Mouse (Mus musculus): ENCODE measurements around the gene Diras2. TPM values are rescaled to one million over a fixed set of nuclear protein-coding genes. Genes with fewer than 3 reads are reported as not detected.

Diras2 gene
- polyA plus RNA-seq, 1 experiment from 2014 or later = 0.69 TPM

DNA sequence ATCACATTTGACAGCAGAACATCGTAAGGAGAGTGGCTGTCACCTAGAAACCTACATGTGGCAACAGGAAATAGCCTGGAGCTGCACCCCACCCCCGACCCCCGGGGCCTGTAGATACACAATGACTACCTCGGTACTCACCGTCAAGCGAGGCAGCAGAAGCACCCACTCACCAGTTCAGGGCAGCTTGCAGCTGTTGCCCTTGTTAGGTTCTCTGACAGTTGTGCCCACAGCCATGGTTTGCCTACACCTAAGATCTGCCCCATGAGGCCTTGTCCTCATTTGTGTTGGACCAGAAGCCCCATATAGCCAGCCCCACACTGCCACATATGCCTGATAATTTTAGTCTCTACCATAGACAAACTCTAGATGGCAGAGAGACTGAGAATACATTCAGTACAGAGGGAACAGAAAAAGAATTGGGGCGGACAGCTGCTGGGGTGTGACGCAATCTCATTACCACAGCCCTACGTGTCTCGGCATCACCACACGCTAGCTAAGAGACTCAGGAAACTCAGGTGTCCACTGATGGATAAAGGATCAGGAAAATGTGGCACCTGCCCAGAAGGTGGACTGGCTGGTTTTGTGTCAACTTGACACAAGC, 54.0 kb downstream of the Diras2 start:
- WGBS = 86% methylated on average over 11 of the region's 11 CpGs
- no peak overlapping the region for H3K4me2 ChIP-seq (replicated peaks)

DNA sequence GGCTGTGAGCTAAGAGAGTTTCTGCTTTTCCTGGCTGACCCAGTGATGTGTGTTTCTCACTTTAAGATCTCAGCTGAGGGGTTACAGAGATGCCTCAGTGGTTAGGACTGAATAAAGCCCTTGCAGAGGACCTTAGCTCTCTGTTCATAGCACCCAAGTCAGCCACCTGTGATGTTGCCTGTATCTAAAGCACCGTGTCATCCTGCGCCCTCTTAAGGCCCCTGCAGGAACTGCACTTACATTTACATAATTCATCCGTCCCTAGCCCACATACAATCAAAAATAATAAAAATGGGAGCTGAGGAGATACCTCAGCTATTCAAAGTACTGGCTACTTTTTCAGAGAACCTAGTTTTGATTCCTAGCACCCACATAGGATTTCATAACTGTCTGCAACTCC, 54.9 kb downstream of the Diras2 start:
- no peaks in the 10 kb centered on the region for H3K4me1 ChIP-seq
- ATAC-seq (ENCODE audit: insufficient number of reproducible peaks, insufficient read depth, low FRiP score, low TSS enrichment) = no peak
- H3K36me3 ChIP-seq = no peaks in the 10 kb centered on the region
- no peak overlapping the region for H3K4me2 ChIP-seq (replicated peaks)
- no peak overlapping the region for H3K27ac ChIP-seq
- no peaks in the 10 kb centered on the region for H3K27me3 ChIP-seq
- H3K4me3 ChIP-seq = no peak overlapping the region
- H3K9ac ChIP-seq = no peak overlapping the region
- 62% methylated on average over 3 of the region's 3 CpGs for WGBS
- H3K9me3 ChIP-seq = no peaks in the 10 kb centered on the region

More for the DNA sequence above, 54.0 kb downstream of the Diras2 start:
- Histone ChIP-seq H3K9ac (no peak overlapping the region), H3K27me3 (no peaks in the 10 kb centered on the region), H3K4me1 (no peaks in the 10 kb centered on the region), H3K4me3 (no peak overlapping the region), H3K36me3 (no peaks in the 10 kb centered on the region), H3K9me3 (no peaks in the 10 kb centered on the region), H3K27ac (no peak overlapping the region)
- no peak for ATAC-seq (ENCODE audit: insufficient number of reproducible peaks, insufficient read depth, low FRiP score, low TSS enrichment)

DNA sequence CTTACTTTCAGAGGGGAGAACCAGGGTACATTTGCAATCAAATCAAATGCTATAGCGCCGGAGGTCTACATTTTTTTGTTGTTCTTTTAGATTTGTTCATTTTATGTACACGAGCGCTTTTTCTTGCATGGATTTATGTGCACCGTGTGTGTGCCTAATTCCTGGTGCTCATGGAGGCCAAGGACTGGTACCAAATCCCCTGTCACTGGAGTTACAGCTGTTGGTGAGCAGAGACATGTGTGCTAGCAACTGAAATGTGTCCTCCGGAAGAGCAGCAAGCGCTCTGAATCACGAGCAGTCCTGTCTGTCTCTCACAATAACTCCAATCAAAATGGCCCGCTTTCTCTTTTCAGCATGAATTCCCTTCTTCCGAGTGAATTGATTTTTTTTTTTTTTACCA, 55.8 kb downstream of the Diras2 start:
- no peaks in the 10 kb centered on the region for H3K9me3 ChIP-seq
- H3K9ac ChIP-seq = no peak overlapping the region
- WGBS = 89% methylated on average over 10 of the region's 10 CpGs

DNA sequence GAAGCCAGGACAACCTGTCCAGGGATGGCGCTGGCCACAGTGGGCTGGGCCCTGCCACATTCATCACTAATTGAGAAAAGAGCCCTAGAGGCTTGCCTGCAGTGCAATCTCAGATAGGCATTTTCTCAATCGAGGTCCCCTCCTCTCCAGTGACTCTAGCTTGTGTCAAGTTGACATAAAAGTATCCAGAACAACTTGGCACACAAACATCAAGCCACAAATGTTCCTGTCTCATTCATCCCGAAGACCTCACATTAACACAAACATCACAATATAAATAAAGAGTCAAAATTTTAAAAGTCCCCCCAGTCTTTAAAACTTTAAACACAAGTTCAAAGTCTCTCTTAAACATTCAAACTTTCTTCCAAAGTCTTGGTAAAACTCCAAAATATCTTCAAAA, 56.3 kb downstream of the Diras2 start:
- WGBS = 78% methylated on average over 3 of the region's 3 CpGs
- H3K27ac ChIP-seq = no peak overlapping the region
- H3K9me3 ChIP-seq = no peaks in the 10 kb centered on the region
- H3K27me3 ChIP-seq = no peaks in the 10 kb centered on the region
- ATAC-seq (ENCODE audit: insufficient number of reproducible peaks, insufficient read depth, low FRiP score, low TSS enrichment) = no peak
- no peaks in the 10 kb centered on the region for H3K36me3 ChIP-seq
- no peak overlapping the region for H3K4me2 ChIP-seq (replicated peaks)
- no peak overlapping the region for H3K4me3 ChIP-seq
- H3K4me1 ChIP-seq = no peaks in the 10 kb centered on the region
- H3K9ac ChIP-seq = no peak overlapping the region

More for the DNA sequence above, 55.8 kb downstream of the Diras2 start:
- Histone ChIP-seq H3K4me2 (replicated peaks) (no peak overlapping the region), H3K4me1 (no peaks in the 10 kb centered on the region), H3K36me3 (no peaks in the 10 kb centered on the region), H3K27me3 (no peaks in the 10 kb centered on the region), H3K27ac (no peak overlapping the region), H3K4me3 (no peak overlapping the region)
- no peak for ATAC-seq (ENCODE audit: insufficient number of reproducible peaks, insufficient read depth, low FRiP score, low TSS enrichment)

DNA sequence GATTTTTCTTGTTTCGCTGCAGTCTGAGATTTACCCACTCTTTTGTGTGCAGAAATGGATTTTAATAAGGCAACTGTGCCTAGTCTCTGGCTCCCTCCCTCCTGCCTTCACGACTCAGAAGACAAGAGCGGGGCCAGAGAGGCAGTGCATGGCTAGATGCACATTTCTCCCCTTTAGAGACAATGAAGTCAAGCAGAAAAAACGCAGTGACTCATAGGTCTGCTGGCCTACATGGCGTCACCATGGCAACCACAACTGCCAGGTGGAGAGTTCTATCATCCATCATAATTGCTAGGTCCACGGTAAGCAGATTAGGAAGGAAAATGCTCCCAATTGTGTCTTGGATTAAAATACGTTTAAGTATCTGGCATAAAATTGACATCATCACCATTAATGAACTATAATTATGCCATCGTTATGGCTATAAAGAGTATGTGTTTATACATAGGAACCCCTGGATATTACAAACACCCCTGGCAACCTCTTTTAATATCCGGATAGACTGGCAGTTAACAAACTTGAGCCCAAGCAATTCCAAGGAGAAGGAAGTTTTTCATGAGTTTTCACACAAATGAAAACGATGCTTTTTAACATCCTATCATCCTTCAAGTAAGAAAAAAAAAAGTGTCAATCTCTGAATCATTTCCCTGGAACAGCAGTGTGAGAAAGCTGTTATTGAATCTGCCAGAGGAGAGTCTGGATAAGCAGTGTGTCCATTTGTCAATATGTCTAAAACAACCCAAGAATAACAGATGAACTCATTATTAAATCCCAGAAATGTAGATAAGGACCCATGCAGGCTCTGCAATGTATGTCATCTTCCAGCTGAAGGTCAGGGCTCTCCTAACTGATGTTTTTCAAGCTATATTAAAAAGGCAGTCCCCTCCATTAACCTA, 61.0 kb downstream of the Diras2 start:
- no peaks in the 10 kb centered on the region for H3K27me3 ChIP-seq
- no peak for ATAC-seq (ENCODE audit: insufficient number of reproducible peaks, insufficient read depth, low FRiP score, low TSS enrichment)
- H3K9ac ChIP-seq = no peak overlapping the region
- H3K36me3 ChIP-seq = no peaks in the 10 kb centered on the region
- no peaks in the 10 kb centered on the region for H3K4me1 ChIP-seq
- H3K4me3 ChIP-seq = no peak overlapping the region
- H3K4me2 ChIP-seq (replicated peaks) = no peak overlapping the region
- no peak overlapping the region for H3K27ac ChIP-seq
- 53% methylated on average over 10 of the region's 10 CpGs for WGBS
- H3K9me3 ChIP-seq = no peaks in the 10 kb centered on the region

DNA sequence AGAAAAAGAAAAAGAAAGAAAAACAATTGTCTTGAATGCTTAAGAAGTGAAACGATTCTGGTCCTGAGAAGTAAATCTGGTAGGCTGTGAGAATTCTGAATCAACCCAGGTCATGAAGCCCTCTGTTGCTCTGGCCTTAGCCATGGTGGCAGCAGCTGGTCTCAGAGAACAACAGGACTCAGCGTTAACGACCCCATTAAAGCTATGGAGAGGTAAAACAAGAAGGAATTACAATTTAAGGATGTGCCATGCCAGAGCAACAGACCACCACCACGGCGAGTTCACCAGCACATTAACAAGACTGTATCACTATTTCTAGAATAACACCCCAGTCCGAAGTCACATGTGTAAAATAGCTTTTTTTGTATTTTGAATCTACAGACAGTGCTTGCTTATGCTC, 65.9 kb downstream of the Diras2 start:
- no peak overlapping the region for H3K4me3 ChIP-seq
- H3K36me3 ChIP-seq = no peaks in the 10 kb centered on the region
- no peak for ATAC-seq (ENCODE audit: insufficient number of reproducible peaks, insufficient read depth, low FRiP score, low TSS enrichment)
- no peaks in the 10 kb centered on the region for H3K9me3 ChIP-seq
- H3K27me3 ChIP-seq = no peaks in the 10 kb centered on the region
- WGBS = 75% methylated on average over 6 of the region's 6 CpGs
- H3K4me1 ChIP-seq = no peaks in the 10 kb centered on the region
- H3K4me2 ChIP-seq (replicated peaks) = no peak overlapping the region
- H3K27ac ChIP-seq = no peak overlapping the region
- no peak overlapping the region for H3K9ac ChIP-seq

DNA sequence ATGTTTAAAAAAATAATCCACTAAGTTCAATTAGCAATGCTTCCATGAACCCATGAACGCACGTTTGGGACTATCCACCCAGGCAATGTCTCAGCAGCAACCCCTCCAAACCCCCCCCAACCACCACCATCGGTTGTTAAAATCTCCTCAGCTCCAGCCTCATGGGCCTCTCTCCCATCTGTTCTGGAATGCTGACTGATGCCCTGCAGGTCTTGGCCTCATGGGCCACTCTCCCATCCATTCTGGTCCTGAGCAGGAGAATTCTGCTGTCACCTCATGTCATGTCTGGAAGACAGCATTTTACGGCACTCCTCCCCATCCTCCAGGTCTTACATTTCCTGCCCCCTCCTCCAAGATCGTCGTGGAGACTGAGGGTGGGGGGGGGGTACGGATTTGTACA, 71.1 kb downstream of the Diras2 start:
- H3K4me2 ChIP-seq (replicated peaks) = no peak overlapping the region
- ATAC-seq (ENCODE audit: insufficient number of reproducible peaks, insufficient read depth, low FRiP score, low TSS enrichment) = no peak
- no peaks in the 10 kb centered on the region; the same call in 1 of the 2 replicates for H3K4me1 ChIP-seq
- no peak overlapping the region for H3K27ac ChIP-seq
- H3K9me3 ChIP-seq = no peaks in the 10 kb centered on the region
- 70% methylated on average over 7 of the region's 7 CpGs for WGBS
- no peak overlapping the region for H3K9ac ChIP-seq
- no peak overlapping the region for H3K4me3 ChIP-seq
- H3K36me3 ChIP-seq = no peaks in the 10 kb centered on the region
- no peaks in the 10 kb centered on the region for H3K27me3 ChIP-seq

DNA sequence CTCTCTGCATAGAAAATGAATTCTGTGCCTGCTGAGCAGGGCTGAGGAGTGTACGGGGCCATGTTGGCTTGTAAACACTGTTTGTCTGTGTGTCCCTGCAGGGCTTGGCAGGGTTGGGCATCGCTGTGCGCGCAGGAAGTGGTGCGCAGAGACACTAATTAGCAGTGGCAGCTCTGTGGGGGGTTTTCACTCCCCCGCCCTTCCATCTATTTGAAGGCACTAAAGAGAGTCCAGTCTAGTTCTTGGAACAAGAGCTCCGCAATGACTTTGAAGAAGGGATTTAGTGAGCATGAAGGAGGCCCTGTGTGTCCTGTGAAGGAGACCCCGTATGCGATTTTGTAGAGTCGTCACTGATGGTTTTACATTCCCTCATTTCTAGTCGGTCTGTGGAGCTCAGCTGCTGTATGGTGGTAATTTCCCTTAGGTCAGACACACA, 73.2 kb downstream of the Diras2 start:
- no peak overlapping the region for H3K9ac ChIP-seq
- no peak overlapping the region for H3K4me3 ChIP-seq
- WGBS = 58% methylated on average over 11 of the region's 11 CpGs
- no peaks in the 10 kb centered on the region for H3K36me3 ChIP-seq
- H3K4me1 ChIP-seq = no peaks in the 10 kb centered on the region; the same call in 1 of the 2 replicates
- H3K9me3 ChIP-seq = no peaks in the 10 kb centered on the region
- H3K27me3 ChIP-seq = no peaks in the 10 kb centered on the region
- ATAC-seq (ENCODE audit: insufficient number of reproducible peaks, insufficient read depth, low FRiP score, low TSS enrichment) = no peak
- peak overlapping the region; percentile 42 for H3K4me2 ChIP-seq (replicated peaks)
- H3K27ac ChIP-seq = 0 out of 2 replicates have a peak overlapping the region, but pooled peaks have one; percentile 23

DNA sequence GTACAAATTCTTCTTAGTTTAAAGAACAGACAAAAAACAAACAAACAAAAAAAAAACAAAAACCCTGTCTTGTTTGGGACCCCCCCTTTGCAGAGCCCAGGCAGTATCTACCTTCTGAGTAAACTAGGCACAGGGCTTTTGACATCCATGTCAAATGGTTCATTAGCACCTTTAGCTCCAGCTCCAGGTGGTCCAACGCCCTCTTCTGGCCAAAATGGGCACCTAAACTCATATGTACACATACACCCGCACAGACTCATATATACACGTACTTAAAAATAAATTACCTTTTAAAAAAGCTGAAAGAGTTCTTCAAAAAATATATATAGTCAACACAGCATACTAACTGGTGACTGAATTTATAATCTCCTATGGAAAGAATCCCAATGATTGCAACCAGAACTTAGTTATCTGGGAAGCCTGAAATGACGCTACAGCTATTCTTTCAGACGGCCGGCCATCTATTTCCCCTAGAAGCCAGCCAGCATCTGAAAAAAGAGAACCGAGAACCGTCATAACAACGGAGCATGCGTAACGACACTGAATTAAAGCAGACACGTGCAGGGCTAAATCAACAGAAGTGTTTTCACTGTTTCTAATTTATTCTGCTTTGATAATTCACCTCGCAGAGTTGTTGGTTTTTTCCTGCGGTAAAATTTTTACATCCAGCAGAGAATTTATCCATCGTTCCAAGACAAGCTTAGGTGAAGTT, 73.7 kb downstream of the Diras2 start:
- no peak for ATAC-seq (ENCODE audit: insufficient number of reproducible peaks, insufficient read depth, low FRiP score, low TSS enrichment)
- Histone ChIP-seq H3K36me3 (no peaks in the 10 kb centered on the region), H3K27ac (0 out of 2 replicates have a peak overlapping the region, but pooled peaks have one; percentile 23), H3K9ac (no peak overlapping the region), H3K4me2 (replicated peaks) (peak overlapping the region; percentile 42), H3K4me1 (peaks cover 2% of the 10 kb centered on the region; the same call in 1 of the 2 replicates), H3K4me3 (no peak overlapping the region), H3K27me3 (no peaks in the 10 kb centered on the region), H3K9me3 (no peaks in the 10 kb centered on the region)
- 60% methylated on average over 15 of the region's 15 CpGs for WGBS

DNA sequence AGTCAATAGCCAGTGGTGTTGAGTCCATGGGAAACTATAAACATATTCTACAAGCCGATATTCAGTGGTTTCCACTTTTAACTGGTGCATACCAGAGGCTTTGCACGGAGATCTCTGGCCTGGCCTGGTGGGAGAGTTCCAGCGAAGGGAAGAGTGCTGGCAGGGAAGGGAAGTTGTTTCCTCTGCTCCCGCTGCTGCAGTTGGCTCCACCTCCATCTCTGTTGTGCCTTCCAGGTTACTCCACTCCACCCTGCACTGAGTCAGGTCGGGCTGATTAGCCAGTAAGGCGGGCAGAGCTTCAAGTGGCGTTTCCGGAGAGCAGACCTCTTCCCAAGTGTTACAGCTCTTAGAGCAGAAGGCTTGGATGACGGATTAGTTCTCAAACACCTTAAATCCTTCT, 75.8 kb downstream of the Diras2 start:
- H3K9me3 ChIP-seq = no peaks in the 10 kb centered on the region
- WGBS = 36% methylated on average over 9 of the region's 9 CpGs
- no peak overlapping the region for H3K4me3 ChIP-seq
- no peak overlapping the region for H3K9ac ChIP-seq
- no peak overlapping the region for H3K27ac ChIP-seq
- H3K36me3 ChIP-seq = no peaks in the 10 kb centered on the region
- ATAC-seq (ENCODE audit: insufficient number of reproducible peaks, insufficient read depth, low FRiP score, low TSS enrichment) = no peak
- peaks cover 4% of the 10 kb centered on the region; the same call in 1 of the 2 replicates for H3K4me1 ChIP-seq
- no peak overlapping the region for H3K4me2 ChIP-seq (replicated peaks)
- H3K27me3 ChIP-seq = no peaks in the 10 kb centered on the region

DNA sequence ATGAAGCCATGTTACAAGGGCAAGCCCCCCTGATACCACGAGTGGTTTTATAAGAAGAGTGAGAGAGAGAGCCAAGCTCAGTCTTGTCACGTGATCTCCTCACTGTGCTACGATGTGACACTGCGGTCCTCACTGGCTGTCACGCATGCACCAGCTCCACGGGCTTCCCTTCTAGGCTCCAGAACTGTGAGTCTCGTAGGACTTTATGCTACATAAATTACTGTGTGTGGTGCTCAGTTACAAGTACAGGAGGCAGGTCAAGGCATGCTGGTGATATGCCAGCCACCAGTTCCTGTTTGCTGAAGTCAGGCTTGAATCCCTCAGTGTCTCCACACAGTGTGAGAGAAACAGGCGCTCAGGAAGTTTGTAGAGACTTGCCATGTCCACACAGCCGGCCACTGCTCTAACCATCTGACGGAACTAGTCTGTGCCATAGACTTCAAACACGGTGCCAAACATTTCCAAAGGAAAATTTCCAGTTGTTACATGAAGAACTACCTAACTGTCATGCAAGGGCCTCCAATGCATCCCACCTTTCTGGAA, 76.3 kb downstream of the Diras2 start:
- ATAC-seq (ENCODE audit: insufficient number of reproducible peaks, insufficient read depth, low FRiP score, low TSS enrichment) = no peak
- H3K4me3 ChIP-seq = no peak overlapping the region
- WGBS = 79% methylated on average over 11 of the region's 11 CpGs

More for the DNA sequence above, 76.3 kb downstream of the Diras2 start:
- Histone ChIP-seq H3K4me1 (peaks cover 4% of the 10 kb centered on the region; the same call in 1 of the 2 replicates), H3K27me3 (no peaks in the 10 kb centered on the region), H3K9me3 (no peaks in the 10 kb centered on the region), H3K36me3 (no peaks in the 10 kb centered on the region), H3K4me2 (replicated peaks) (no peak overlapping the region), H3K27ac (no peak overlapping the region), H3K9ac (no peak overlapping the region)

Measured in embryonic facial prominence, embryonic 12.5 days (tissue).